Mouse (Mus musculus) thymus, adult 2 months (tissue): ENCODE measurements around the gene Npm3.

Experiments used
- CTCF ChIP-seq: fragments of 200-500 bp; IDR thresholded peaks from 2 replicates; pipeline ENCODE4 v1.5.1; 2012; ENCODE audit warnings: mild to moderate bottlenecking, control low read depth, low read length, moderate library complexity, borderline replicate concordance; ENCODE audit not compliant: control insufficient read depth, poor library complexity, insufficient read depth; ENCODE audit errors: extremely low read depth
- POLR2A ChIP-seq: fragments of 200-500 bp; IDR thresholded peaks from 2 replicates; pipeline ENCODE4 v1.6.1; 2012; ENCODE audit warnings: mild to moderate bottlenecking, low read length, control low read depth, moderate library complexity; ENCODE audit not compliant: control insufficient read depth, poor library complexity, insufficient read depth; ENCODE audit errors: extremely low read depth

GRCm38 (mm10) chr19:45717493-45718220 lies 31.7 kb downstream of the Npm3 start:
- no peak for TF ChIP-seq POLR2A
- TF ChIP-seq CTCF = no peak
